Mouse (Mus musculus): ENCODE data around the gene Krt79. TPM values are rescaled to one million over a fixed set of nuclear protein-coding genes. Genes with fewer than 3 reads are reported as not detected.

The Krt79 gene
- 0.20 and 0.49 TPM in 2 replicates for polyA plus RNA-seq (2016; fragmentation: Nextera tagmentation; extraction: Ambion mirVana)

GRCm38 (mm10) chr15:101940274-101940829 is at the start of gene Krt79:
Gene Krt79, minus strand, starts transcription at chr15:101940324.
- no peaks in the 10 kb centered on the region; the same call in 1 of the 2 replicates for H3K27me3 ChIP-seq (replicated peaks; ENCODE audit: low read depth, poor library complexity, severe bottlenecking)
- H3K4me1 ChIP-seq, result peaks cover 22% of the 10 kb centered on the region
- H3K36me3 ChIP-seq (replicated peaks), result no peaks in the 10 kb centered on the region
- H3K9me3 ChIP-seq, result no peaks in the 10 kb centered on the region
- H3K27ac ChIP-seq (replicated peaks), result no peak within 1 kb of the TSS; the same call in 1 of the 2 replicates
- no peak within 1 kb of the TSS for H3K4me3 ChIP-seq
- 60% methylated on average over 6 of the region's 6 CpGs for WGBS
- DNase-seq (ENCODE audit: low spot score), result no peak

GRCm38 (mm10) chr15:101988714-101989113 is 48.6 kb upstream of the Krt79 start:
- Histone ChIP-seq H3K27ac (replicated peaks) (no peak overlapping the region), H3K9me3 (no peaks in the 10 kb centered on the region)

GRCm38 (mm10) chr15:101988119-101988518 is 48.0 kb upstream of the Krt79 start:
- Histone ChIP-seq H3K27ac (replicated peaks) (no peak overlapping the region), H3K4me3 (no peak overlapping the region), H3K4me1 (peaks cover 21% of the 10 kb centered on the region), H3K9me3 (no peaks in the 10 kb centered on the region), H3K36me3 (replicated peaks) (no peaks in the 10 kb centered on the region), H3K27me3 (replicated peaks; ENCODE audit: low read depth, poor library complexity, severe bottlenecking) (0 out of 2 replicates have a peak, but pooled peaks cover 7% of the 10 kb centered on the region)
- peak; percentile 88 for DNase-seq (ENCODE audit: low spot score)
- under 1% methylated on average over 10 of the region's 10 CpGs for WGBS

More at GRCm38 (mm10) chr15:101988714-101989113, 48.6 kb upstream of the Krt79 start:
- DNase-seq (ENCODE audit: low spot score), result no peak
- 0 out of 2 replicates have a peak, but pooled peaks cover 7% of the 10 kb centered on the region for H3K27me3 ChIP-seq (replicated peaks; ENCODE audit: low read depth, poor library complexity, severe bottlenecking)
- 66% methylated on average over 8 of the region's 8 CpGs for WGBS
- H3K36me3 ChIP-seq (replicated peaks), result no peaks in the 10 kb centered on the region
- no peak overlapping the region for H3K4me3 ChIP-seq
- H3K4me1 ChIP-seq, result peaks cover 17% of the 10 kb centered on the region

DNA sequence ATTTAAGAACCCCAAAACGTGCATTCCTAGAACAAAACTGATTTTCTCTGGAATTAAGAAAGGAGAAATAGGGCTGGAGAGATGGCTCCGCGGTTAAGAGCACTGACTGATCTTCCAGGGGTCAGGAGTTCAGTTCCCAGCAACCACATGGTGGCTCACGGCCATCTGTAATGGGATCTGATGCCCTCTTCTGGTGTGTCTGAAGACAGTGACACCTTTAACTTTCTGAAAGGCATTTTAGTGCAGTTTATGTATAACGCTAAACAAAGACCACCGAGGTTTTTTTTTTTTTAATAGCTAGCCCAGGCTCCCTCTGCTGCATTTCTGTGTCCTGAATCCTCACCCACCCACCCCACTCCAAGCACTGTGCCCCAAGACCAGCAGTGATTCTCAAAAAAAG is 44.6 kb upstream of the Krt79 start:
- 16% methylated on average over 6 of the region's 6 CpGs for WGBS
- peak overlapping the region; percentile 45; the same call in 1 of the 2 replicates for H3K4me3 ChIP-seq
- no peaks in the 10 kb centered on the region for H3K9me3 ChIP-seq
- peaks cover 3% of the 10 kb centered on the region; the same call in 1 of the 2 replicates for H3K27me3 ChIP-seq (replicated peaks; ENCODE audit: low read depth, poor library complexity, severe bottlenecking)
- DNase-seq (ENCODE audit: low spot score), result no peak
- peaks cover 24% of the 10 kb centered on the region for H3K4me1 ChIP-seq
- peak overlapping the region; percentile 80 for H3K27ac ChIP-seq (replicated peaks)
- H3K36me3 ChIP-seq (replicated peaks), result no peaks in the 10 kb centered on the region

DNA sequence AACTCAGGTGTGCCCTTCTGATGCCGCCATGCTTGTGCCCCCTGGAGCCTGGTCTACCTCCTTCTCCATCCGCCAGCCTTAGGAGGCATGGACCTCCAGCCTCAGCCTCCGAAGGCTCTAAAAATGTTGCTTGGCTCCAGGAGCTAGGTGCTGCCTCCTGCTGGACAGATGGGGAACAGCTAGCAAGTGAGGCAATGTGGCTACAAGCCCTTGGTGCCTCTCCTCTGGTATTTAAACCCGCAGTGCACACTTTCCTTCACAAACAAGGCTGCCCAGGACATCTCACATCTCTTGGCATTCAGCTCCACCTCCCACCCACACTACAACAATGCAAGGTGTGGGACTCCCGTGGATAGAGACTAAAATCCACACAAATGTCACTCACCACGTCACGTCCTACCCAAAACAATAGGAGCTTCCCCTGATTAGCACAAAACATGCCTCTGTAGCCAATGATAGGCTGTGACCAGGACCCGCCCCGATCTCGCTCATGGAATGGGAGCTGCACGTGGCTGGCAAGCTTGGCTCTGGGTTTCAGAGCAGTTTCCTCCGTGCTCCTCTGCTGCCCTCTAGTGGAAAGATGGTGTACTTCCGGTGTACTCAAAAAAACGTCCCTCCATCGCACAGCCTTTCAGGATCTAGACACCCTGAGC is 44.0 kb upstream of the Krt79 start:
- WGBS, result 3% methylated on average over 15 of the region's 15 CpGs
- Histone ChIP-seq H3K27me3 (replicated peaks; ENCODE audit: low read depth, poor library complexity, severe bottlenecking) (peaks cover 3% of the 10 kb centered on the region; the same call in 1 of the 2 replicates), H3K9me3 (no peaks in the 10 kb centered on the region), H3K36me3 (replicated peaks) (no peaks in the 10 kb centered on the region), H3K27ac (replicated peaks) (peak overlapping the region; percentile 80), H3K4me3 (peak overlapping the region; percentile 45), H3K4me1 (peaks cover 24% of the 10 kb centered on the region)
- peak; percentile 96 for DNase-seq (ENCODE audit: low spot score)

DNA sequence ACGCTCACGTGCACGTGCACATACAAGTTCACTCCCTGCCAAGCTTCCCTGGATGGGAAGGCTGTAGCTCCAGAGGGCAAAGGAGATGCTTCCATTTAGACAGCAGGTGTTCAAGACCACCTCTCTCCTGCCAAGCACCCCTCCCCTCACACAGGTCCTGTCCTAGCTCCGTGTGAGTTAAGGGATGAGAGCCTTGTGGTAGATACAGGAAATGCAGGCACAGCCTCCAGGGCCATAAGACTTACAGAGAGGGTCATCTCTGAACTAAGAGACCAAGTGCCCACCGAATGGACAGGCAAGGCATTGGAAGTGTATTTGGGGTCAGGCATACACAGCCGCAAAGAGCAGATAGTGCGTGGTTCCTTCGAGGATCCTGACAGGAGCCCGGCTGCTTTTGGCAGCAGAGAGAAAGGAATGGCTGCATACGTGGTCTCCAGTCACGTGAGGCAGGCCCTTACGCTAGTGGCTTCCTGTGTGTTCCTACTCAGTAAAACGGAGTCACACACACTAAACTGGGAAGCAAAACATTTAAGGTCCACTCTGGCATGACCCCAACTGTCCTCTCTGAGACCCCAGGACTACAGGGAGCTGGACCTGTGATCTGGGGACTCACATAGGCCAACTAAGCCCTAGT is 43.3 kb upstream of the Krt79 start:
- peaks cover 21% of the 10 kb centered on the region for H3K4me1 ChIP-seq
- no peak for DNase-seq (ENCODE audit: low spot score)
- H3K4me3 ChIP-seq, result peak overlapping the region; percentile 45
- no peaks in the 10 kb centered on the region for H3K36me3 ChIP-seq (replicated peaks)
- peak overlapping the region; percentile 80 for H3K27ac ChIP-seq (replicated peaks)
- 76% methylated on average over 13 of the region's 13 CpGs for WGBS
- H3K9me3 ChIP-seq, result no peaks in the 10 kb centered on the region
- peaks cover 6% of the 10 kb centered on the region; the same call in 1 of the 2 replicates for H3K27me3 ChIP-seq (replicated peaks; ENCODE audit: low read depth, poor library complexity, severe bottlenecking)

- Histone ChIP-seq H3K36me3 (replicated peaks) (no peaks in the 10 kb centered on the region), H3K9me3 (no peaks in the 10 kb centered on the region), H3K4me3 (no peak overlapping the region), H3K27me3 (replicated peaks; ENCODE audit: low read depth, poor library complexity, severe bottlenecking) (peaks cover 17% of the 10 kb centered on the region; the same call in 1 of the 2 replicates), H3K4me1 (peaks cover 42% of the 10 kb centered on the region), H3K27ac (replicated peaks) (0 out of 2 replicates have a peak overlapping the region, but pooled peaks have one; percentile 48)
- 75% methylated on average over 6 of the region's 6 CpGs for WGBS
- DNase-seq (ENCODE audit: low spot score), result no peak
Observed at GRCm38 (mm10) chr15:101980849-101981248, 40.7 kb upstream of the Krt79 start.

- Histone ChIP-seq H3K36me3 (replicated peaks) (no peaks in the 10 kb centered on the region), H3K9me3 (no peaks in the 10 kb centered on the region), H3K4me1 (peaks cover 41% of the 10 kb centered on the region), H3K4me3 (peak overlapping the region; percentile 64), H3K27ac (replicated peaks) (peak overlapping the region; percentile 91), H3K27me3 (replicated peaks; ENCODE audit: low read depth, poor library complexity, severe bottlenecking) (peaks cover 47% of the 10 kb centered on the region)
- DNase-seq (ENCODE audit: low spot score), result peak; percentile 86
- WGBS, result 4% methylated on average over 39 of the region's 39 CpGs
Observed at GRCm38 (mm10) chr15:101977043-101977726, 37.1 kb upstream of the Krt79 start.

- H3K27me3 ChIP-seq (replicated peaks; ENCODE audit: low read depth, poor library complexity, severe bottlenecking), result peaks cover 52% of the 10 kb centered on the region
- peak overlapping the region; percentile 64 for H3K4me3 ChIP-seq
- no peaks in the 10 kb centered on the region for H3K9me3 ChIP-seq
- H3K4me1 ChIP-seq, result peaks cover 41% of the 10 kb centered on the region
- 61% methylated on average over 3 of the region's 3 CpGs for WGBS
- H3K36me3 ChIP-seq (replicated peaks), result no peaks in the 10 kb centered on the region
- H3K27ac ChIP-seq (replicated peaks), result peak overlapping the region; percentile 91
- DNase-seq (ENCODE audit: low spot score), result no peak
Observed at GRCm38 (mm10) chr15:101976641-101977040, 36.5 kb upstream of the Krt79 start.

DNA sequence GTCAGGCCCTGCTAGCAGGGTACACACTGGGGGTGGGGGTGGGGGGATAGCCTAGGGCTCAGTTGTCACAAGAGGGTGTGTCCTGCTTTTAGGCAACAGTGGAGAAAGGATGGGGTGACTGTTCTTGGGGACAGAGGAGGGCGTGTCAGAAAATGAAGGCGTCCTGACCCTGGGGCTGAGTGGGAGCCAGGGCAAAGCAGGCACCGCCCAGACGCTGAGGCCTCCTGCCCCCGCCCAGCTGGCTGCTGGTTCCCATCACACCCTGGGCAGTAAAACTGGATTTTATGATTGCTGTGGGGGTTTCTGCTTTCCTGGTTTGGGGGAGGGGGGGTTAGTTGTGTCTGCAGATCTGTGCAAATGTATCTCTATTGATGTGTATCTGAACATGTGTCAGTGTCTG is 35.9 kb upstream of the Krt79 start:
- 54% methylated on average over 5 of the region's 5 CpGs for WGBS
- Histone ChIP-seq H3K36me3 (replicated peaks) (no peaks in the 10 kb centered on the region), H3K4me1 (peaks cover 41% of the 10 kb centered on the region), H3K27ac (replicated peaks) (peak overlapping the region; percentile 91; the same call in 1 of the 2 replicates), H3K9me3 (no peaks in the 10 kb centered on the region), H3K4me3 (no peak overlapping the region), H3K27me3 (replicated peaks; ENCODE audit: low read depth, poor library complexity, severe bottlenecking) (peaks cover 55% of the 10 kb centered on the region)
- no peak for DNase-seq (ENCODE audit: low spot score)

DNA sequence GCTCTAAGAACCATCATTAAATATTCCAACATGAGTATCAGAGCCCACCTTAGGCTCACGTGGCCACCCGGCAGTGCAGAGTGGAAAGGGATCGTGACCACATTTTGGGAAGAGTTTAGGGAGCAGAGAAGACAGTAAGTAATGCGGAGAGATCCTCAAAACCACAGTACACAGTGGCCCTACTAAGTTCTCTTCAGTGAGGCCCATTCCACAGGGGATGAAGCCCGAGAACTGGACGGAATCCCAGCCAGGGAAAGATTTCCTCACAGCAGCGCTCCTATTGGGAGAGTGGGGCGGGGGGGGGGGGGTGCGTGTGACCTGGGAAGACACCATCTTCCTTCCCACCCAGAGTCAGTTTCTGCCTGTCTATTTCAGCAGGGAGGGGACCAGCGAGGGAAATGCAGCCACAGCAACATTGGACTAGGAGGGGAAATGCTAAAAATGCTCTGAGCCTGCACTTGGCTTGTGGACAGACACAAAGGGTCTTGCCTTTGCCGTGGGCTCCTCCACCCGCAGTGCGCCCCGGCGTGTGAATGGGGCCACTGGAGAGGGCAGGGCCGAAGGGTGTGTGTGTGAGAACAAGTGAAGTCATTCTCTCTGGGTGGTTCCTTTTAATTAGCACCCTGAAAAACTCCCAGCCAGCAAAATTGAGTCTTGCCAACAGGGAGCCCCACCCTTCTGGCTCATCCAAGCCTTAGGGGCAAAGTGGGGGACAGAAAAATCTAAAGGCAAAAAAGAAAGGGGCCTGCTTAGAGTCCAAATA is 34.1 kb upstream of the Krt79 start:
- Histone ChIP-seq H3K9me3 (no peaks in the 10 kb centered on the region), H3K36me3 (replicated peaks) (no peaks in the 10 kb centered on the region), H3K27me3 (replicated peaks; ENCODE audit: low read depth, poor library complexity, severe bottlenecking) (peaks cover 55% of the 10 kb centered on the region), H3K27ac (replicated peaks) (peak overlapping the region; percentile 27; the same call in 1 of the 2 replicates), H3K4me3 (no peak overlapping the region), H3K4me1 (peaks cover 38% of the 10 kb centered on the region)
- DNase-seq (ENCODE audit: low spot score), result no peak
- 65% methylated on average over 16 of the region's 16 CpGs for WGBS
